Mouse (Mus musculus) brain, embryonic 14.5 days (tissue): ENCODE measurements at regions not wholly inside any gene's neighbourhood (a gene's known extent, or its start where the extent isn't known, plus 50 kb on each side); places are given as distances from the start of the nearest gene placed in this dataset.

Source experiments
- CTCF ChIP-seq: fragments of 200-500 bp; IDR thresholded peaks from 2 replicates; pipeline ENCODE4 v1.5.1; 2012; ENCODE audit warnings: inconsistent platforms, mild to moderate bottlenecking, moderate library complexity, borderline replicate concordance; ENCODE audit not compliant: insufficient read depth, insufficient read length; ENCODE audit errors: extremely low read depth
- POLR2A ChIP-seq: fragments of 200-500 bp; IDR thresholded peaks from 2 replicates; pipeline ENCODE4 v1.6.1; 2012; ENCODE audit warnings: mild to moderate bottlenecking, inconsistent platforms, borderline replicate concordance; ENCODE audit not compliant: poor library complexity, insufficient read depth, insufficient read length, severe bottlenecking; ENCODE audit errors: extremely low read depth

DNA sequence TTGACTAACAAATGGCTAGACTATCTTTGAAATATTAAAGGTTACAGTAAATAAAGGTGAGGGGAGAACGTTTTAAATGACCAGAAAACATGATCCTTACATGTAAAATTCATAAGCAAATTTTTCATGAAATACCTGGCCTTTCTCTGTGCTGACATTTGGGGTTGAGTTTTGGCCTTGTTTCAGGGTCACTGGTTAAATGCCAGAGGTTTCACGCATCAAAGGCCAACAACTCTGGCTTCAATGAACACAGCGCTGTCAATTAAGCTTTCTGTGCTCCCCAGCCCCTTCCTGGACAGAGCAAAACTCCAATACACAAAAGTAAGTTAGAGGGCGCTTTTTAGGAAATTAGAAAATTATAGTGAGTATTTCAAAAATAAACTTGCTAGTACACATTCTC lies 425.6 kb downstream of the Fam198b start:
- TF ChIP-seq CTCF (no peak), POLR2A (no peak)
